Mouse (Mus musculus) midbrain, embryonic 12.5 days (tissue): ENCODE measurements around the gene Ccdc13. TPM values are rescaled to one million over a fixed set of nuclear protein-coding genes. Genes with fewer than 3 reads are reported as not detected.

Experiments used
- ATAC-seq: fragments of 200-750 bp; cut with Nextera tagmentation; 2 replicates; pipeline ENCODE4 v1.8.0; 2017; ENCODE audit warnings: low read depth, moderate TSS enrichment, moderate library complexity; ENCODE audit not compliant: low FRiP score
- H3K27ac ChIP-seq: fragments of 300-500 bp; sonication (generic); replicated peaks from 2 replicates; pipeline ENCODE4 v1.5.1; 2016; ENCODE audit warnings: mild to moderate bottlenecking
- H3K27me3 ChIP-seq: fragments of 300-500 bp; sonication (generic); 2 replicates; pipeline ENCODE4 v1.6.1; 2016; ENCODE audit warnings: mild to moderate bottlenecking
- H3K36me3 ChIP-seq: fragments of 300-500 bp; sonication (generic); 2 replicates; pipeline ENCODE4 v1.6.1; 2016
- H3K4me1 ChIP-seq: fragments of 300-500 bp; sonication (generic); 2 replicates; pipeline ENCODE4 v1.6.1; 2016
- H3K4me2 ChIP-seq: fragments of 300-500 bp; sonication (generic); replicated peaks from 2 replicates; pipeline ENCODE4 v1.6.1; 2016; ENCODE audit warnings: mild to moderate bottlenecking, moderate library complexity
- H3K4me3 ChIP-seq: fragments of 300-500 bp; sonication (generic); 2 replicates; pipeline ENCODE4 v1.5.1; 2016; ENCODE audit warnings: mild to moderate bottlenecking
- H3K9ac ChIP-seq: fragments of 300-500 bp; sonication (generic); replicated peaks from 2 replicates; pipeline ENCODE4 v1.6.1; 2016; ENCODE audit warnings: mild to moderate bottlenecking, moderate library complexity
- H3K9me3 ChIP-seq: fragments of 300-500 bp; sonication (generic); 2 replicates; pipeline ENCODE4 v1.6.1; 2016; ENCODE audit warnings: mild to moderate bottlenecking
- WGBS: fragments of 180-500 bp; shearing (Covaris S2); methylation state at CpG from one replicate; pipeline ENCODE4 v1.1.7; 2016; 5-methylcytosine and 5-hydroxymethylcytosine counted together
- polyA plus RNA-seq: library from polyadenylated mRNA; unstranded; fragments of >200 nt; fragmentation: Nextera tagmentation; extraction: Ambion mirVana; gene quantifications from 2 replicates; pipeline ENCODE4 v1.2.1, GENCODE M21; 2016

The Ccdc13 gene
- polyA plus RNA-seq, 1 experiment from 2014 or later, result 3.2 TPM

- ATAC-seq, result no peak
- no peak overlapping the region for H3K4me3 ChIP-seq
- WGBS, result 87% methylated on average over 3 of the region's 3 CpGs
- H3K36me3 ChIP-seq, result peaks cover 46% of the 10 kb centered on the region
- no peaks in the 10 kb centered on the region for H3K9me3 ChIP-seq
- H3K4me2 ChIP-seq, result no peak overlapping the region
- H3K27ac ChIP-seq, result no peak overlapping the region
- H3K27me3 ChIP-seq, result no peaks in the 10 kb centered on the region
- H3K4me1 ChIP-seq, result peaks cover 28% of the 10 kb centered on the region
- H3K9ac ChIP-seq, result no peak overlapping the region
These were observed 82.5 kb downstream of the Ccdc13 start for GRCm38 (mm10) chr9:121756785-121757184.

- no peak overlapping the region for H3K4me2 ChIP-seq
- H3K27ac ChIP-seq, result no peak overlapping the region
- H3K9me3 ChIP-seq, result no peaks in the 10 kb centered on the region
- H3K9ac ChIP-seq, result no peak overlapping the region
- peaks cover 12% of the 10 kb centered on the region for H3K4me1 ChIP-seq
- ATAC-seq, result no peak
- peaks cover 68% of the 10 kb centered on the region for H3K36me3 ChIP-seq
- WGBS, result 92% methylated on average over 3 of the region's 3 CpGs
- no peak overlapping the region for H3K4me3 ChIP-seq
- no peaks in the 10 kb centered on the region for H3K27me3 ChIP-seq
These were observed 84.6 kb downstream of the Ccdc13 start for GRCm38 (mm10) chr9:121754624-121755023.

DNA sequence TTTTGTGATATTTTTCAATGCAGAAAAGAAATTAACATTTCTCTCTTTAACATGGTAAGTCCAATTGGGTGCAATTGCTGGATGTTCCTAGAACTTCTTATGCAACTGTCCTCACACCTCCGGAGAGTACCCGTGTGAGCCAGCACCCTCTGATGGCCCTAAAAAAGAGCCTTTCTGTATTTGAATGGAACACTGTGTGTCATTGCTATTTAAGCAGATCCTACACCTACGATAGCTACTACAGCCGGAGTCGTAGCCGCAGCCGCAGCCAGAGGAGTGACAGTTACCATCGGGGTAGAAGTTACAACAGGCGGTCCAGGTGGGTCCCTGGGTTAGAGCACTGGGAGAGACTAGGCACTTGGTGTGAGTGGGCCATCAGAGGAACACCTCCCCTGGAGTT, 86.5 kb downstream of the Ccdc13 start:
- Histone ChIP-seq H3K4me3 (no peak overlapping the region), H3K36me3 (peaks cover 86% of the 10 kb centered on the region), H3K9me3 (no peaks in the 10 kb centered on the region), H3K9ac (no peak overlapping the region), H3K27ac (no peak overlapping the region), H3K27me3 (no peaks in the 10 kb centered on the region), H3K4me2 (no peak overlapping the region), H3K4me1 (peaks cover under 1% of the 10 kb centered on the region; the same call in 1 of the 2 replicates)
- ATAC-seq, result no peak
- 94% methylated on average over 9 of the region's 9 CpGs for WGBS

Other genes starting within 250 kb of the Ccdc13 start
- gene Lyzl4, start 197.4 kb downstream of the Ccdc13 start, polyA plus RNA-seq, result not detected in 2 replicates
- gene Vipr1, start 196.7 kb downstream of the Ccdc13 start, polyA plus RNA-seq, result 0.18 and 0.26 TPM in 2 replicates
- 25.9 and 29.5 TPM in 2 replicates for gene Sec22c, start 134.0 kb downstream of the Ccdc13 start, polyA plus RNA-seq
- 107 TPM in 2 replicates for gene Ss18l2, start 129.1 kb downstream of the Ccdc13 start, polyA plus RNA-seq
- 73.6 and 75.3 TPM in 2 replicates for gene Nktr, start 120.3 kb downstream of the Ccdc13 start, polyA plus RNA-seq
- 10.9 and 13.3 TPM in 2 replicates for gene Zfp651, start 80.1 kb downstream of the Ccdc13 start, polyA plus RNA-seq
- gene Klhl40, start 61.9 kb downstream of the Ccdc13 start, polyA plus RNA-seq, result 0.14 TPM in 1 of 2 replicates, not detected in the other
- gene Hhatl, start 47.0 kb downstream of the Ccdc13 start, polyA plus RNA-seq, result not detected in 2 replicates
- gene Higd1a, start 18.9 kb upstream of the Ccdc13 start, polyA plus RNA-seq, result 142 TPM in 2 replicates
- 1.1 and 1.4 TPM in 2 replicates for gene Ackr2, start 58.9 kb upstream of the Ccdc13 start, polyA plus RNA-seq
- not detected in 2 replicates for gene Cyp8b1, start 76.8 kb upstream of the Ccdc13 start, polyA plus RNA-seq
- gene Fam198a, start 111.5 kb upstream of the Ccdc13 start, polyA plus RNA-seq, result 0.92 and 1.0 TPM in 2 replicates
- gene Pomgnt2, start 157.6 kb upstream of the Ccdc13 start, polyA plus RNA-seq, result 15.3 and 15.4 TPM in 2 replicates